Mouse (Mus musculus): Measurements from ENCODE around the gene Ercc8. TPM values are rescaled to one million over a fixed set of nuclear protein-coding genes. Genes with fewer than 3 reads are reported as not detected.

Ercc8 gene
- polyA plus RNA-seq, 1 experiment from 2014 or later = 31.8 TPM

DNA sequence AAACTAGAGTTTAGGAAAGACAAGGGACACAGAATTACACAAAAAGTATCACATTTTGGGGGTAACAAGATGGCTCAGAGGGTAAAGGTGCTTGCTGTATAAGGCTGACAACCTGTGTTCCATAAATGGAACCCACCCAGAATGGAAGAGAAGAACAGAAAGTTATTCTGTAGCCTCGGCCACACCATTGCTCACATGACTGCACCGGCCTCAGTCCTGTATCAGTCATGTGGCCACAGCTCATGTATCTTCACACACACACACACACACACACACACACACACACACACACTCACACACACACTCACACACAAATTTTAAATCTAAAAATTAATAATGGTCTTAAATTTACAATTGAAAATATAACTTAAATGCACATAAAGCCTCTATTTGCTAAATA is 48.9 kb downstream of the Ercc8 start:
- ATAC-seq (ENCODE audit: low FRiP score, low read depth) = no peak
- no peak overlapping the region for H3K4me2 ChIP-seq
- no peaks in the 10 kb centered on the region for H3K4me1 ChIP-seq (replicated peaks)
- no peak overlapping the region for H3K27ac ChIP-seq (replicated peaks)
- no peak overlapping the region for H3K9ac ChIP-seq
- 86% methylated on average over 2 of the region's 2 CpGs for WGBS
- H3K4me3 ChIP-seq = no peak overlapping the region
- H3K9me3 ChIP-seq = no peaks in the 10 kb centered on the region
- H3K36me3 ChIP-seq = no peaks in the 10 kb centered on the region
- H3K27me3 ChIP-seq = peaks cover 2% of the 10 kb centered on the region; the same call in 1 of the 2 replicates

DNA sequence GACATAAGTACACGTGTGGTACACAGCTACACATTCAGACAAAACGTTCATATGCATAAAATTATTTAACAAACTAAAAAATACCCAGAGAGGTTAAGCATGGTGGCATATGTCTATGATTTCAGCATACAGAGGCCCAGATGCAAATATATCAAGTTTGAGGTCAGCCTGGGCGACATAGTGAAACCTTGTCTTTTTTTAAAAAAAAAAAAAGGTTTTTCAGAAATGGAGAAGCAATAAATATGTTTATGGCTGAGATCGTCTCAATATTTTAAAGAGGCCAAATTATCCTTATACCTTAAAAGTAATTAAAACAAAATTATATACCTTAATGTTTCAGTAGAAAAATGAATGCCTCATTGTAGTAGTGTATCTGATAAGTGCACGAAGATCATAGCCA is 49.6 kb downstream of the Ercc8 start:
- Histone ChIP-seq H3K36me3 (no peaks in the 10 kb centered on the region), H3K4me2 (no peak overlapping the region), H3K9ac (no peak overlapping the region), H3K4me3 (no peak overlapping the region), H3K27ac (replicated peaks) (no peak overlapping the region), H3K9me3 (no peaks in the 10 kb centered on the region), H3K4me1 (replicated peaks) (no peaks in the 10 kb centered on the region), H3K27me3 (peaks cover 6% of the 10 kb centered on the region; the same call in 1 of the 2 replicates)
- 72% methylated on average over 5 of the region's 5 CpGs for WGBS
- ATAC-seq (ENCODE audit: low FRiP score, low read depth) = no peak

DNA sequence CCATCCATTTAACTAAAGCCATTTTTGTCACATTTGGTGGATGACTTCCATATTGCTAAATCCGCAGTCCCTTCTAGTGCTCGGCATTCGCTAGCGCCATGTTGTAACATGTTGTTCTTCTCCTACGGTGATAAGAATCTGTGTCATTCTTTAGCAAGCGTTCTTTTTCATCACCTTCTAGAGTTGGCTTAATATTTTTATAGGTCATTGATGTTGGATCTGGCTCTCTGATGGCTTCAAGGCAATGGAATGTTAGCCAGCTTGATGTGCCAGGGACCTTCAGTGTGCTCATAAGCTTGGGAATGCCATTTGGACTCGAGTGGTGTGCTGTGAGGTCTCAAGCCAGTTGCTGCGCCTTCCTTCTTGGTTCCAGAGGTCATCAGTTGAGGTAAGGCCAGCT is 52.4 kb downstream of the Ercc8 start:
- H3K4me3 ChIP-seq = no peak overlapping the region
- no peak for ATAC-seq (ENCODE audit: low FRiP score, low read depth)
- no peak overlapping the region for H3K9ac ChIP-seq
- peaks cover 16% of the 10 kb centered on the region for H3K27me3 ChIP-seq
- H3K36me3 ChIP-seq = no peaks in the 10 kb centered on the region
- H3K4me1 ChIP-seq (replicated peaks) = peaks cover 19% of the 10 kb centered on the region; the same call in 1 of the 2 replicates
- H3K9me3 ChIP-seq = no peaks in the 10 kb centered on the region
- no peak overlapping the region for H3K27ac ChIP-seq (replicated peaks)
- WGBS = 97% methylated on average over 8 of the region's 8 CpGs
- no peak overlapping the region for H3K4me2 ChIP-seq

DNA sequence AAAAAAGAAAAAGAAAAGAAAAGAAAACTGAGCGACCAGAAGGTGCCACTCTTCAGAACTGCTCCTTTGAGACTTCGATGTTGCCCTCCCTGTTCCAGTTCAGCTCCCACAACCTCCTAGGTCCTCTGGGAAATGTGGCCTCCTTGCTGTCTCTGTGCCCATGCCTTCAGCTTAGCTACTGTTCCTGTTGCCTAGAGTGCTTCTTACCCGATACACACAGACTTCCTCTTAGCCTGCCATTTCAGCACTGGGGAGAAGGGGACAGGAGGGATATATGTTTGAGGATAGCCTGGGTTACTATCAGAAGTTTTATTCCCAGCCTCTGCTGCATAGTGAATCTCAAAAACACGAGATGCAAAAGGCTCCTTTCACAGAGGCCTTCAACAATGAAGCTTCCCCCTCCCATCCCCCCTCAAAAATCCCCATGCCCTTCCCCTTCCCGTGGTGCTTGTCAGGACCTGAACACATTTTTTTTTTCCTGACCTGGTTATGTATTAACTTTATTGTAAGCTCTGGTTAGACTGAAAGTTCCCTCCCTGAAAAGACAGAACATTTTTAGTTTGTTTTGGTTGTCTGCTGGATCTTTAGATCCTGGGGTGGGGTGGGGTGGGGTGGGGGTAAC is 54.0 kb downstream of the Ercc8 start:
- WGBS = 39% methylated on average over 5 of the region's 5 CpGs
- no peak overlapping the region for H3K27ac ChIP-seq (replicated peaks)
- no peak overlapping the region for H3K9ac ChIP-seq
- no peaks in the 10 kb centered on the region for H3K36me3 ChIP-seq
- no peak overlapping the region for H3K4me3 ChIP-seq
- H3K9me3 ChIP-seq = no peaks in the 10 kb centered on the region
- peaks cover 19% of the 10 kb centered on the region; the same call in 1 of the 2 replicates for H3K4me1 ChIP-seq (replicated peaks)
- ATAC-seq (ENCODE audit: low FRiP score, low read depth) = no peak
- no peak overlapping the region for H3K4me2 ChIP-seq
- peaks cover 20% of the 10 kb centered on the region for H3K27me3 ChIP-seq

DNA sequence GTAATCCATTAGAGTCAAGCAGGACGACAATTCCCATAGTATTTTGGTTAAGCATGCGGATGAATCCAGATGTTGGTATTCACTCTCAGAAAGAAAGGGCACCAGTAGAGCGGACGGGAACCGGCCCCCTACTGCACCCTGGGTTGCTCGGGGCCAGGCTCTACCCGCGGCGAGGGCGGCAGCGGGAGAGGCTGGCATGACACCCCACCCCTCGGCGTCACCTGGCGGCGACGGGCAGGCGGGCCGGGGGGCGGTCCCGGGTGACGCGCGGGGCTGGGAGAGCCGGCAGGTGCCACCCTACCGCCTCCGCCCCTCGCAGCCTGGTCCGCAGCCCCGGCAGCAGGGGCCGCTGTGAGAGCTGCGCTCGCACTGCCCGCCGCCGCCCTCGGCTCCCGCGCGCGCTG is 55.6 kb downstream of the Ercc8 start, which contains the start of gene Elovl7:
TSS of gene Elovl7 (plus strand) at position 324 of the 404 bp plus-strand sequence.
- Histone ChIP-seq H3K36me3 (no peaks in the 10 kb centered on the region), H3K27me3 (peaks cover 23% of the 10 kb centered on the region), H3K27ac (replicated peaks) (no peak within 1 kb of the TSS), H3K4me1 (replicated peaks) (peaks cover 19% of the 10 kb centered on the region; the same call in 1 of the 2 replicates), H3K9ac (peak within 1 kb of the TSS; percentile 71), H3K4me2 (peak within 1 kb of the TSS; percentile 100), H3K9me3 (no peaks in the 10 kb centered on the region), H3K4me3 (peak within 1 kb of the TSS; percentile 83)
- WGBS = 0% methylated on average over 17 of the region's 40 CpGs
- peak; percentile 94 for ATAC-seq (ENCODE audit: low FRiP score, low read depth)

DNA sequence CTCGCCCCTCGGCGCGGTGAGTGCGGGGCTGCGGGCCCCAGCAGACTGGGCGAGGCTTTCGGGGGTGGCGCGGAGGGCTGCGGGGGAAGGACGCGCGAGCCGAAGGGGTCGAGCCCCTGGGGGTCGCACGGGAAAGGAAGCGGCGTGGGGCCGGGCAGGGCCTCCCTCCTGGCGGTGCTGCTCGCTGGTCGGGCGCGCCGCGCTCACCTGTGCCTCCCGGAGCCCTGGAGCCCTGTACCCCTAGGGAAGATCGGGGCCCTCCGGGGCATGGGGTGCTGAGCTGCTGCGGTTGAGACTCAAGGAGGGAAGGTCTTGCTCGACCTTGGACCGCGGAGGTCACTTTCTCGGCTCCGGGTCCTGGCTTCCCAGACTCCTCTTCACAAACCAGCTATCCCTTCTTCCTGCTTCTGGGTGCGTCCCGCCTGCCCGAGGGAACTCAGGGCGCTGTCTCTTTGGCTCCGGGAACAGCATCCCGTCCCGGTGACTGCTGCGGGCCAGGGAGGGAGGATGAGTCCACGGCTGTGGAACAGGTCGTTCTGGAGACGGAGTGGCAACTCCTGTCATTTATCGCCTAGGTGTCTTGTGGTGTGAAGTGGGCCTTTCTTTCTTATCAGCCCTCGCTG is 56.1 kb downstream of the Ercc8 start:
- Histone ChIP-seq H3K27me3 (peaks cover 23% of the 10 kb centered on the region), H3K4me2 (peak overlapping the region; percentile 100), H3K9ac (peak overlapping the region; percentile 71), H3K27ac (replicated peaks) (no peak overlapping the region), H3K4me1 (replicated peaks) (peaks cover 19% of the 10 kb centered on the region; the same call in 1 of the 2 replicates), H3K4me3 (peak overlapping the region; percentile 83), H3K36me3 (no peaks in the 10 kb centered on the region), H3K9me3 (no peaks in the 10 kb centered on the region)
- ATAC-seq (ENCODE audit: low FRiP score, low read depth) = peak; percentile 85
- under 1% methylated on average over 50 of the region's 50 CpGs for WGBS

DNA sequence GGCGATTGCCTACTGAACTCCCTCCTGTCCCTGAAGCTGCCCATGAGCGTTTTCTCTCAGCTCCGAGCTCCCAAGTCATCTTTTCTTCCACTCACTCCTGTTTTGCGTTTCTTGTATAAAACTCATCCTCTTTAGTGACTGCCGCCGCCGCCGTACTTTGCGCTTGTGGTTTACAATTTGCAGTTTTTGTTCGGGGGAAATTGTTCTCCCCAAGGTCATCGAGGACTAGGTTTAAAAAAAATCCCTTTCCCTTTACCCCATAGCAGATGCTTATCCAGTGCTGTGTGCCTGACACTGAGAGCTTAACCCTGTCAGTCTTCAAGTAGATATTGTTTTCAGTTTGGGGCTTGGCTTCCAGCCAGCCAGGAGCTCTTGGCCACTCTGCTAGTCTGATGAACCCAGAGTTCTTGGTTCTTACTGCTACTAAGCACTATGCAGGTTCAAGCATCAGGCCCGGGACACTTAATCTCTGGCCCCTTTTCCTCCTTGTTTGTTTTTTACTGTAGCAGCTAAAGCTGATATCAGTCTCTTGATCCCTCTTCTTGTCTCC is 56.8 kb downstream of the Ercc8 start:
- peaks cover 23% of the 10 kb centered on the region for H3K27me3 ChIP-seq
- ATAC-seq (ENCODE audit: low FRiP score, low read depth) = no peak
- peaks cover 19% of the 10 kb centered on the region; the same call in 1 of the 2 replicates for H3K4me1 ChIP-seq (replicated peaks)
- H3K36me3 ChIP-seq = no peaks in the 10 kb centered on the region
- H3K4me2 ChIP-seq = peak overlapping the region; percentile 100
- WGBS = 4% methylated on average over 12 of the region's 12 CpGs
- H3K9ac ChIP-seq = peak overlapping the region; percentile 71
- H3K27ac ChIP-seq (replicated peaks) = no peak overlapping the region
- peak overlapping the region; percentile 83 for H3K4me3 ChIP-seq
- H3K9me3 ChIP-seq = no peaks in the 10 kb centered on the region

DNA sequence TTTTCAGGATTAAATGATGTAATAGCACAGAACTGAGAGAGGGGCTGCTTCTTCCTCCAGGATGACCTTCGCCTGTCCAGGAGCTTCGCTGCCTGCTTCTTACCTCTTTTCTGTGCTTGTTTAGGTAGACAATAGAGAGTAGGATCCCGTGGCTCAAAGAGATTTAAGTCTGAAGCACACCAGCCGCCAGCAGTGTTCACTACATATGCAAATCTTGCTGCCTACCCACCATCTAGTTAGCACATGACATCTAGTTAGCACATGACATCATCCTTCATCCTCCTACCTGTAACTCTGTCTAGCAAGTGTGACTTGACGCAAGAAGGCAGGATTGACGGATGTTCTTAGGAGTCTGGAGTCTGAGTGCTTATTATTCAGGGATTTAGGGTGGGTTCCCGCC is 61.2 kb downstream of the Ercc8 start:
- Histone ChIP-seq H3K36me3 (no peaks in the 10 kb centered on the region), H3K4me2 (no peak overlapping the region), H3K9me3 (no peaks in the 10 kb centered on the region), H3K4me1 (replicated peaks) (peaks cover 8% of the 10 kb centered on the region; the same call in 1 of the 2 replicates), H3K4me3 (no peak overlapping the region), H3K27me3 (peaks cover 13% of the 10 kb centered on the region), H3K27ac (replicated peaks) (no peak overlapping the region), H3K9ac (no peak overlapping the region)
- no peak for ATAC-seq (ENCODE audit: low FRiP score, low read depth)
- WGBS = 65% methylated on average over 7 of the region's 7 CpGs

DNA sequence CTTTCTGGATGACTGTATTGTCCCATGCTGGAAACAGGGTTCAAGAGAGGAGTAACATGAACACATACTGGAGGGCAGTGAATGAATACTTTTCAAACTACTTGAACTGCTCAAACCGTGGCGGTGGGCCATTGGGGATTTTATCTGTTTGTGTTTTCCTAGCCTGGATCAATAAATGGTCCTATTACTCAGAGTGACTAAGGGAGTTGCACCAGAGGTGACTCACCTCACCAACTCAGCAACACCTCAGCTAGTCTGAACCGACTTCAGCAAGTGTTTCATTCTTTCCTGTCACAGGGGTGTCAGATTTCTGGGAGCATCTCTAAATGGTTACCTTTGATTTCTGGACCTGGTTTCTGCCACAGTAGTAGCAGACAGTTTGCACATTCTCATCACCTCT is 70.7 kb downstream of the Ercc8 start:
- WGBS = 89% methylated on average over 3 of the region's 3 CpGs

DNA sequence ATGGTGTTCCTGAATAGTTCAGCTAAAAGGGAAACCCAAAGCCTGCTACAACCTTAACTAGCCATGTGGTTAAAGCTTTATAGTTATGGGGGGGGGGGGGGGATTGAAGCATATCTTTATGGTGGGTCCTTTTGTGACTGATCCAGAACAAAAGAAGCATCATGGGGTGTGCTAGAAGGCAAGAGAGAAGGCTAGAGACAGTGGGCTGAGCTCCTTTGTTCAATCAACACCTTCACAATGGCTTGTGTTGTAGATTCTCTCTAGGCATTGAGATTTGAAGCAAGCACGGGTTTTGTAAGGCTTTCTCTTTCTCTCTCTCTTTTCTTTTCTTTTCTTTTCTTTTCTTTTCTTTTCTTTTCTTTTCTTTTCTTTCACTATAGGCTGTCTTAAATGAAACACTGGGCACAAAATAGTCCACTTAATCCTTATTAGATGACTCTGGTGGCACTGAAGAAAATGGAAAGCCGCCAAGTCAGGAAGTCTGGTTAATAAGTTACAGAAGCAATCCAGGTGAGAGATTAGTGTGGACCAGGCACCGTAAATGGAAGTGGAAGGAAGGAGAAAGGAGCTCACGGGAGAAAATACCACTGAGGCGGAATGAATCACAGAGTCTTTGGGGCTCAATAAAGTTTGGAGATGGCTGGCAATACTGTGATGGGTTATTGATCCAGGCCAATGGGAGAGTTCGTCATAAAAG is 71.3 kb downstream of the Ercc8 start:
- H3K36me3 ChIP-seq = no peaks in the 10 kb centered on the region
- no peak overlapping the region for H3K4me2 ChIP-seq
- no peaks in the 10 kb centered on the region for H3K27me3 ChIP-seq
- no peak for ATAC-seq (ENCODE audit: low FRiP score, low read depth)
- H3K9me3 ChIP-seq = no peaks in the 10 kb centered on the region
- H3K9ac ChIP-seq = no peak overlapping the region
- no peak overlapping the region for H3K4me3 ChIP-seq
- H3K4me1 ChIP-seq (replicated peaks) = no peaks in the 10 kb centered on the region
- WGBS = 69% methylated on average over 6 of the region's 6 CpGs
- no peak overlapping the region for H3K27ac ChIP-seq (replicated peaks)

More for the DNA sequence above, 70.7 kb downstream of the Ercc8 start:
- H3K9ac ChIP-seq = no peak overlapping the region
- no peaks in the 10 kb centered on the region for H3K27me3 ChIP-seq
- no peaks in the 10 kb centered on the region for H3K36me3 ChIP-seq
- ATAC-seq (ENCODE audit: low FRiP score, low read depth) = no peak
- H3K9me3 ChIP-seq = no peaks in the 10 kb centered on the region
- H3K4me3 ChIP-seq = no peak overlapping the region
- no peak overlapping the region for H3K27ac ChIP-seq (replicated peaks)
- no peaks in the 10 kb centered on the region for H3K4me1 ChIP-seq (replicated peaks)
- H3K4me2 ChIP-seq = no peak overlapping the region

DNA sequence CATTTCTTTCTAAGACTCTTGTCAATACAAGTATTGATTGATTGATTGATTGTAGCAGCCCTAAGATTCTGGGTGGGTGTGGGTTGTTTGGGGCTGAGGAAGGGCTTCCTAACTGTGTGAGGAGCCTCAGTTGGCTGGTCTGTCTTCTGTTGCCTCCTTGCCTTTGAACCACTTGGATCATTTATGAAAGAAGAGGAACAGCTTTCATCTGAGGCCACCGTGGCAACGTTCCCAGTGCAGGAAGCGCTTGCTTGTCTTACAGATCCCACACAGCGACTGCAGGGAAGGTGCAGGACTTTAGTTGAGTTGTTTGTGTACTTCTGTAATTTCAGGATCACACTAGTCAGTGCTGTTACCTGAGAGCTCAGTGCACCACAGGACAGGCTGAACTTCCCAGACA is 81.5 kb downstream of the Ercc8 start:
- H3K4me2 ChIP-seq = no peak overlapping the region
- ATAC-seq (ENCODE audit: low FRiP score, low read depth) = no peak
- H3K27me3 ChIP-seq = no peaks in the 10 kb centered on the region
- WGBS = 73% methylated on average over 4 of the region's 4 CpGs
- H3K36me3 ChIP-seq = no peaks in the 10 kb centered on the region
- H3K4me3 ChIP-seq = no peak overlapping the region
- H3K4me1 ChIP-seq (replicated peaks) = 0 out of 2 replicates have a peak, but pooled peaks cover 4% of the 10 kb centered on the region
- no peaks in the 10 kb centered on the region for H3K9me3 ChIP-seq
- no peak overlapping the region for H3K27ac ChIP-seq (replicated peaks)
- H3K9ac ChIP-seq = no peak overlapping the region

DNA sequence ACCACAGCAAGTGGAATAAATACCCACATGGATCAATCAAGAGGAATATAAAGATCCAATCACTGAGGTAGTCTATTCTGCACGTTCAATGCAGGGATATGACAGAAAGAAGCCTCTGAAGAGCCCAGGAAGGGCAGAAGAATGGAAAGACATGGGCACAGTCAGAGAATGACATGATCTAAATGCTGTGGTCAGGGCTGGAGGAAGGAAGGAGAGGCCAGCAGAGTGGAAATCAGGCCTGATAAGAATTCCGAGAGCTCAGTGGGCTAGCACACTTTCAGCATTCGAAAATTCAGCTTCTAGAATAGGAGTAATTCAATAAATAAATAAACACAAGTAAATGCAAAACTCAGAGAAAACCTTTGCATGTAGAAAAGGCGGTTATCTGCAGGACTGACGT is 83.2 kb downstream of the Ercc8 start:
- 79% methylated on average over 5 of the region's 5 CpGs for WGBS
- Histone ChIP-seq H3K36me3 (no peaks in the 10 kb centered on the region), H3K27ac (replicated peaks) (no peak overlapping the region), H3K9ac (no peak overlapping the region), H3K9me3 (no peaks in the 10 kb centered on the region), H3K4me2 (no peak overlapping the region), H3K27me3 (no peaks in the 10 kb centered on the region), H3K4me3 (no peak overlapping the region), H3K4me1 (replicated peaks) (0 out of 2 replicates have a peak, but pooled peaks cover 4% of the 10 kb centered on the region)
- no peak for ATAC-seq (ENCODE audit: low FRiP score, low read depth)
